Mouse (Mus musculus): ENCODE measurements around the gene Nags.
A peak's percentile ranks its signal among the peaks of the same experiment; 100 is the strongest.

- TF ChIP-seq POLR2A (IDR thresholded peaks at IDR 0.05; ENCODE audit: borderline replicate concordance, control insufficient read depth, low read depth, low read length) (no peak), CTCF (IDR thresholded peaks at IDR 0.05; ENCODE audit: control insufficient read depth, insufficient read depth, low read length) (0 out of 2 replicates have a peak, but pooled peaks have one; percentile 16)
Measured at GRCm38 (mm10) chr11:102140508-102140907, 4.8 kb upstream of the Nags start.

Measured in bone marrow, adult 2 months (tissue).